Mouse (Mus musculus) heart, postnatal 10 days (tissue): ENCODE measurements around the gene Duox1. TPM values are rescaled to one million over a fixed set of nuclear protein-coding genes. Genes with fewer than 3 reads are reported as not detected.

Experiments used
- DNase-seq, 2 experiments: peaks; one replicate each; pipeline ENCODE4 v3.0.0; 2021
- intact Hi-C: fragments of 180-260 bp; cut with DNase I; formaldehyde crosslinking; loops from one replicate; pipeline ENCODE4 v1.15.1; 2025
- total RNA-seq, 2 experiments: library from RNA; stranded (reverse); gene quantifications; 2 replicates each; pipeline ENCODE4 v1.2.3; 2021

Gene Duox1
- total RNA-seq, 2 experiments from 2014 or later: 0.22 to 0.26 TPM

- DNase-seq: no peak
- intact Hi-C loops: no loop called here
Observed at GRCm38 (mm10) chr2:122352992-122353391, 37.5 kb downstream of the Duox1 start.

- intact Hi-C loops: no loop called here
- DNase-seq: no peak
Observed at GRCm38 (mm10) chr2:122353765-122354164, 38.3 kb downstream of the Duox1 start.

- intact Hi-C loops: no loop called here
- DNase-seq: no peak
Observed at GRCm38 (mm10) chr2:122354191-122354929, 38.9 kb downstream of the Duox1 start.

- no peak for DNase-seq
- intact Hi-C loops: no loop called here
Observed at GRCm38 (mm10) chr2:122355389-122355788, 39.9 kb downstream of the Duox1 start.

- DNase-seq: no peak
- intact Hi-C loops: no loop called here
Observed at GRCm38 (mm10) chr2:122356187-122356586, 40.7 kb downstream of the Duox1 start.

- no peak for DNase-seq
- intact Hi-C loops: no loop called here
Observed at GRCm38 (mm10) chr2:122360310-122360709, 44.8 kb downstream of the Duox1 start.

GRCm38 (mm10) chr2:122361181-122361580 is 45.7 kb downstream of the Duox1 start:
- no peak for DNase-seq
- intact Hi-C loops: no loop called here

- no peak for DNase-seq
- intact Hi-C loops: no loop called here
Observed at GRCm38 (mm10) chr2:122361868-122362621, 46.6 kb downstream of the Duox1 start.

GRCm38 (mm10) chr2:122362622-122363523 is 47.4 kb downstream of the Duox1 start:
- intact Hi-C loops: no loop called here
- no peak for DNase-seq

- intact Hi-C loops: no loop called here
- no peak for DNase-seq
Observed at GRCm38 (mm10) chr2:122364352-122364944, 49.0 kb downstream of the Duox1 start.

- intact Hi-C loops: no loop called here
- no peak for DNase-seq
Observed at GRCm38 (mm10) chr2:122365244-122365866, 49.9 kb downstream of the Duox1 start.

- intact Hi-C loops: no loop called here
- DNase-seq: no peak
Observed at GRCm38 (mm10) chr2:122366039-122366438, 50.6 kb downstream of the Duox1 start.

GRCm38 (mm10) chr2:122366706-122367105 is 51.2 kb downstream of the Duox1 start:
- intact Hi-C loops: no loop called here

GRCm38 (mm10) chr2:122367181-122367580 is 51.7 kb downstream of the Duox1 start:
- intact Hi-C loops: no loop called here

More at GRCm38 (mm10) chr2:122366706-122367105, 51.2 kb downstream of the Duox1 start:
- DNase-seq: no peak

GRCm38 (mm10) chr2:122367701-122368080 is 52.2 kb downstream of the Duox1 start:
- no peak for DNase-seq
- intact Hi-C loops: loop anchor here (2.0 kb wide), 1 partner anchor 19 kb away; no protein-coding TSS in a partner anchor

More at GRCm38 (mm10) chr2:122367181-122367580, 51.7 kb downstream of the Duox1 start:
- no peak for DNase-seq

GRCm38 (mm10) chr2:122368081-122368971 is 52.9 kb downstream of the Duox1 start:
- intact Hi-C loops: loop anchor here (2.0 kb wide), 1 partner anchor 20 kb away; no protein-coding TSS in a partner anchor
- peak in 1 of 2 experiments; percentile 25 for DNase-seq

GRCm38 (mm10) chr2:122368995-122369739 is 53.7 kb downstream of the Duox1 start, which contains the start of gene Shf:
Gene Shf (minus strand): TSS chr2:122369162.
- intact Hi-C loops: loop anchor here (2.0 kb wide), 1 partner anchor 20 kb away; no protein-coding TSS in a partner anchor
- DNase-seq: peak; percentile 91
